Mouse (Mus musculus) telencephalon, adult 2 months (tissue): ENCODE results near the gene Mrnip.

Source experiments
- DNase-seq: peaks from one replicate; pipeline ENCODE4 v3.0.0-alpha.2; 2011; ENCODE audit warnings: low read depth, low spot score

Gene Mrnip

DNA sequence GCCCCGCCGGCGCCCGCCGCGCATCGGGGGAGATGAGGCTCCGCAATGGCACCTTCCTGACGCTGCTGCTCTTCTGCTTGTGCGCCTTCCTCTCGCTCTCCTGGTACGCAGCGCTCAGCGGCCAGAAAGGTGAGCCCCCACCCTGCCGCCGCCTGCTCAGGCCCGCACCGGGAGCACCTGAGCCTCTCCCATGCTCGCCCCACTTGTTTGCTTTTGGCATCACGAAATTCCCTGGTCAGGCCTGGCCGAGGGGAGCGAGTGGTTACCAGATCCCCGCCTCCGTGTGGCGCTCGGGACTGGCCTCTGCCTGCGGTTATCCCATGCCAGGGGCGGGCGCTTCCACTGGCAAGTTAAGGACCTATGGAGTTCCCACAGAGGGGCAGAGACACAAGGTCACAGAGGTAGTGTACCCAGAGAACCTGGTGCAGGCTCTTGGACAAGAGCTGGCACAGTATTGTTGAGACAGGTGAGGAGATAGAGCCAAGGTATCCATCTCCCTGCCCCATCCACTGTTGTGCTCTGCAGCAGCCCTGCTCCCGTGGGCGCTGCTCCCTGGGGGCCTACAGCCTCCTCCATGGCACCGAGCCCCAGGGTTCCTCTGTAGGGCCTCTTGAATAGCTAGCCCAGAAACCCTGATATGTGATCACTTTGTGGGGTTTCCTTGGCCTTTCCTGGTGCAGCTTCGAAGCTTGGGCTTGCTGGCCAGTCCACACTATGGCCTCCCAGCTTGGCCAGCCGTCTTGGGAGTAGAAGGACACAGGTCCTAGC, 51.6 kb downstream of the Mrnip start:
- DNase-seq, result no peak

DNA sequence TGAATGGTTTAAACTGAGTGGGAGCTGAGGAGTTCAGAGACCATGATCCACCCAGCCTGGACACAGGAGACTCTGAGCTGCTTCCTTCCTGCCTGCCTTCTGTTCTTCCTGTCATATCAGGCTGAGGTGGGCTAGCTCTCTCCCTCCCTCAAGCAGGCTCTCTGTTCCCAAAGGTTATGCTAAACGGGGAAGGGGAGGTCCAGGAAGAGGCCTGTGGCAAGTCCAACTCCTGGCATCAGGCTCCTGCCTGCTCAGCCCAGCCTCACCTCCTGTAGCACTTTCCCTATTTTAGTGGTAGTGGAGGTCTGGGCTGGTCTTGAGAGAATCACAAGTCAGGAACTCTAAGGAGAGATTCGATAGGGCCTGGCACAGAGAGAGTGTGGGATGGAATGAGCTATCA, 52.2 kb downstream of the Mrnip start:
- DNase-seq, result no peak

DNA sequence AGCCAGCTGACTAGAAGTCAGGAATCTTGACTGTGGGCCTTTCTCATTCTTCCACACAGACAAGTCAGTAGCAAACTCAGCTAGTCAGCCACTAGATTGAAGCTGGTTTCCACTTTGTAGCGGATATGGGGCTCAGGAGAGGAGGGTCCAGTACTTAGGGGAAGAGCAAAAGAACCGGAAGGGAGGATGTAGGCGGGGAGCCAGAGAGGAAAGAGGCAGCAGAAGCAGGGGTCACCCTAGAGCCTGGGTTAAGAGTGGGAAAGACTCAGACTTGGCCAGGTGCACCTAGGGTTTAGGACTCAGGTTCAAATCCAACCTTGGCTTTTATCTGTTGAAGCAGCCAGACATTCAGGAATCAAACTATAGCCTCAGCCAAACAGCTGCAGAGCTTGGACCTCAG, 53.0 kb downstream of the Mrnip start:
- no peak for DNase-seq

DNA sequence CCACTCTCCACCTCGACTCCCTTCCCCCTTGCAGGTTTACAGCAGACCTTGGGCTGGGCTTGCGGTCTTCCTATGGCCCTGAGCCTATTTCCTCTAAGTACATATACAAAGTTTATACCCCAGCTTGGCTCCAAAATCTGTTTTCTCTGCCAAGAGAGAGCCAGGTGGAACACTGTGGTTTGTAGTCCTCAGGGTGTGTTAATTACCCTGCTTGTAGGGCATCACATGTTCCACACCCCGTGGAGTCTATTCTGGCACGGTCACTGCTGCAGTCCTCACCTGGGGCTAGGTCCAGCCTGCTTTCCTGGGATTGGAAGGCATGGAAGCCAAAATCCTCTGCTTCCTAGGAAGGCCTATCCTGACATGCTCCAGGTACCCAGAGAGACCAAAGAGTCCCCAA, 53.5 kb downstream of the Mrnip start:
- no peak for DNase-seq

DNA sequence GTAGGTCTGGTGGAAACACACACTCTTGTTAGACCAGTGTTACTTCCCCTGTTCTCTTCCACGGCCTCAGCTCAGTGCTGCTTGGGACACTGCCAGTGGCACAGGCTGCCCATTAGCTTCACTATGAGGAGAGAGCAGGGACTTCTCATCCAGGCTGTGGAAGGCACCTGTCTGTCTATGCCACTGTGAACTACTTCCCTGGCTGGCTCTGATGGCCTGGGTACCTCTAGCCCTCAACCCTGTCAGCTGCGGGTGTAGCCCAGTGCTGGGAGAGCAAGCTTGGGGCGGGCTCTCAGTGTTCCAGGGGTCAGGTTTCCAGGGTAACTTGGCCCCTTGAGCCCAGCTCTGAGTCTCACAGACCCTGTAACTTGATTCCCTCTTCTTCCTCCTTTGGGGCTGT, 54.5 kb downstream of the Mrnip start:
- DNase-seq, result no peak

DNA sequence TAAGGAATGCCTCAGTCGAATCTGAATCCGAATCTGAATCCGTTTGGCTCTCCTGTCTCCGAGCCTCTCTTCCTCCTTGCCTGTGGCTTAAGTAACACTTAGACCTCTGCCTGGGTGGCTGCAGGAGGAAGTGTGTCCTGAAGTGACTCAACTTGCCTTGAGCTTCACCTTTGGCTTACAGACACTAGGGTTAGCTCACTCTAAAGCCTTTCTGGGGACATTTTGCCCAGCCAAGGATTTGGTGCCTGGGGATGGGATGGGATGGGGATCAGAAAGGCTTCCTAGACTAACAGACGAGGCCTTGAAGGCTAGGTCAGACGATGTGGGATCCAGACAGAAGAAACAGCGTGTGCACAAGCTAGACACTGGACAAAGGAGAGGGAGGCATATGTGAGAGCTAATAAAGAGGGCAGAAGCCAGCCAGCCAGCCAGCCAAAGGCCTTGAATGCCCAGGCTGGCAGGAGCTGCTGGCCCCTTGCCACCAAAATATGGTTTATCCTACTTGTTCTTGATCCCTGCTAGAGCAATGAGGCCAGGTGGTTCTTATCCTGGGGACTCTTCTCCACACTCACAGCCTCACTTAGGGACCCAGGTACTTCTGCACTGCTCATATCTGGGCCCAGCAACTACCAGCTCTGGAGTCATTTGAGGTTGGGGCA, 55.1 kb downstream of the Mrnip start:
- no peak for DNase-seq

DNA sequence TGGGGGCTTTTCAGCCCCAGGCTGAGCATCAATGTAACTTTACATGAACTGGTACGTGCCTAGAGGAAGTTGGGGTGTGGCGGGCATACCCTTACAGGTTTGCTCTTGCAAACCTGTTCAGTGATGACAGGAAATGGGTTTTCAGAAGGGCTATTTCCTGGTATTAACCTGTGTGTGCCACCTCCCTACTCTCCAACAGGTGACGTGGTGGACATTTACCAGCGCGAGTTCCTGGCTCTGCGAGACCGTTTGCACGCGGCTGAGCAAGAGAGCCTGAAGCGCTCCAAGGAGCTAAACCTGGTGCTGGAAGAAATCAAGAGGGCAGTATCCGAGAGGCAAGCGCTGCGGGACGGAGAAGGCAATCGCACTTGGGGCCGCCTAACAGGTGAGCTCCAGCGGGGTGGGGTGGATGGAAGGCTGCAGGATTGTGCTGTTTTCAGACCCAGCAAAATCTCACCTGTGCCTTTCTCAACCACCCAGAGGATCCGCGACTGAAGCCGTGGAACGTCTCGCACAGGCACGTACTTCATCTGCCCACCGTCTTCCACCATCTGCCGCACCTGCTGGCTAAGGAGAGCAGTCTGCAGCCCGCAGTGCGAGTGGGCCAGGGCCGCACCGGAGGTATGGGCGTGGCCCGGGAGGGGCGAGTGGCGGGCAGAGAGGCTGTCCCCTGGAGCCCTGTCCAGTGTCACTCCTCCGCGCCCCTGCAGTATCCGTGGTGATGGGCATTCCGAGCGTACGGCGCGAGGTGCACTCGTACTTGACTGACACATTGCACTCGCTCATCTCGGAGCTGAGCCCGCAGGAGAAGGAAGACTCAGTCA, 56.4 kb downstream of the Mrnip start:
- no peak for DNase-seq

DNA sequence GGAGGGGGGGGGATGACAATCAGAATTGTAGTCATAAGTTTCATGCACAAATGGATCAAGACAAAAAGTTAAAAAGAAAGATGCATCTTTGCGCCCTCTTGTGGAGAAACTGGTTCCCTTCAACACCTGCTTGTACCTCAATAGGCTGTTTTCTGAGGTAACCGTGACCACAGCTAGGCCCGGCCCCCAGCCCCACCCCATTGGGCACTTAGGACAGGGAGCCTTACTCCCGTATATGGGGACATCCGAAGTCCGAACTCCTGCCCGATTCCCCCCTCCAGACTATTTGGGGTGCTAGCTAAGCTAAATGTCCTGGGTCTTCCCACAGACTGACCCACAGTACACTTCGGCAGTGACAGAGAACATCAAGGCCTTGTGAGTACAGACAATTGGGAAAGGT, 57.2 kb downstream of the Mrnip start:
- DNase-seq, result peak; percentile 63

DNA sequence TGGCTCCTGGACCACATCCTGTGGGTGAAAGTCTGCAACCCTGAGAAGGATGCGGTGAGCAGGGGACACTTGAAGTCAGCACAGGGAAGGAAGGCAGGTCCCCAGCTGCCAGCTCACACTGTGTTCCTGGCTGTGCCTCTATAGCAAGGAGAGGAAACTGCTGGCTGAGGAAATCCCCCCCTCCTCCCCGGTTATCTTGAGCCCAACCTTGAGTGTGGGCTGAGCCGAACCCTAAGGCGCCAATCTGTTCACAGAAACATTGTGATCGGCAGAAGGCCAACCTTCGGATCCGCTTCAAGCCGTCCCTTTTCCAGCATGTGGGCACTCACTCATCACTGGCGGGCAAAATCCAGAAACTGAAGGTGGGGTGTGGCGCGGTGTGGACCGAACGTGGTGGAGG, 58.8 kb downstream of the Mrnip start:
- peak; percentile 55 for DNase-seq

DNA sequence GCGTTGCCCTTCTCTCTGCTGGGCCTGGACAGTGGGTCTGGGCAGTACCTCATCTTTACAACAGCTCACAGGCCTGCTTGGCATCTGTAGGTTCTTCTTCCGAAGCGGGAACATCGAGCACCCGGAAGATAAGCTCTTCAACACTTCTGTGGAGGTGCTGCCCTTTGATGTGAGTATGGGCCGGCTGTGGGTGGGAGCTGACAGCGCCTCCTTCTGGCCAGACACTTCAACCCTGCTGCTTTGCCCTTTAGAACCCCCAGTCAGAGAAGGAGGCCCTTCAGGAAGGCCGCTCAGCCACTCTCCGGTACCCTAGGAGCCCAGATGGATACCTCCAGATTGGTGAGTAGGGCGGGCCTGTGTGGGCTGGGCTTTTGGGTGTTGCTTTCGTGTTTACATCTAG, 59.7 kb downstream of the Mrnip start:
- no peak for DNase-seq

DNA sequence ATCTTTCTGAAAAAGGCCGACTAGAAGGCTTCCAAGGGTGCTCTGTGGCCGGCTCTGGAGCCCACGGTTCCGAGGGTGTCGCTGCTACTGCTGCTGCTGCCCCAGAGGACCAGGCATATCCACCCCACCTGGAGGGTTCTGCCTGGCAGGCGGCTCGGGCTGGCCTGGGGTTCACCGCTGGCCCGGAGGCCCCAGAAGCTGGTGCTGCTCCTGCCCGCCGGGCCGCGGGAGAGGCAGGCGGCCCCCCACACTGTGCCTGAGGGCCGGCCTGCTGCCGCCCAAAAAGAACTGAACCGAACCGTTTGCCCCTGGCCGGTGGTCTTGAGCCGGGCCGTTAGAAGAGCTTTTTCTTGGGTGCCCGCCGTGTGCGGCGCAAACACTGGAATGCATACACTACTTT, 60.4 kb downstream of the Mrnip start:
- DNase-seq, result no peak

DNA sequence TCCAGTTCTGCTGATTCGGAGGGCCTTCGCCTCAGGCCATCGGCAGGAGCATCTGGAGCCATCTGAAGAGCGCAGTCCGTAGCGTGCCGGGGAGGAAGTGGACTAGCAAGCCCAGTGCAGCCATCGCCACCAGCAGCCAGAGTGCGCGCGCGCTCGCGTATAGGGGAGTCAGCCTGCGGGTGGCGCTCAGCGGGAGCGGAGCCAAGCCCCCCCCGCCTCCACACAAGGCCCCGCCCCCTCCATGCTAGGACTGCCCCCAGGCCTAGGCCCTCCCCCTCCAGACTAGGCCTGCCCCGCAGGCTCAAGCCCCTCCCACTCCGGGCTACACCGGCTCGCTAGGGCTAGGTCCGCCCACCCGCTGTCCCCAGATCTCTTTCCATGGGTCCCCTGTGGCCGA, 62.3 kb downstream of the Mrnip start:
- DNase-seq, result peak; percentile 75

DNA sequence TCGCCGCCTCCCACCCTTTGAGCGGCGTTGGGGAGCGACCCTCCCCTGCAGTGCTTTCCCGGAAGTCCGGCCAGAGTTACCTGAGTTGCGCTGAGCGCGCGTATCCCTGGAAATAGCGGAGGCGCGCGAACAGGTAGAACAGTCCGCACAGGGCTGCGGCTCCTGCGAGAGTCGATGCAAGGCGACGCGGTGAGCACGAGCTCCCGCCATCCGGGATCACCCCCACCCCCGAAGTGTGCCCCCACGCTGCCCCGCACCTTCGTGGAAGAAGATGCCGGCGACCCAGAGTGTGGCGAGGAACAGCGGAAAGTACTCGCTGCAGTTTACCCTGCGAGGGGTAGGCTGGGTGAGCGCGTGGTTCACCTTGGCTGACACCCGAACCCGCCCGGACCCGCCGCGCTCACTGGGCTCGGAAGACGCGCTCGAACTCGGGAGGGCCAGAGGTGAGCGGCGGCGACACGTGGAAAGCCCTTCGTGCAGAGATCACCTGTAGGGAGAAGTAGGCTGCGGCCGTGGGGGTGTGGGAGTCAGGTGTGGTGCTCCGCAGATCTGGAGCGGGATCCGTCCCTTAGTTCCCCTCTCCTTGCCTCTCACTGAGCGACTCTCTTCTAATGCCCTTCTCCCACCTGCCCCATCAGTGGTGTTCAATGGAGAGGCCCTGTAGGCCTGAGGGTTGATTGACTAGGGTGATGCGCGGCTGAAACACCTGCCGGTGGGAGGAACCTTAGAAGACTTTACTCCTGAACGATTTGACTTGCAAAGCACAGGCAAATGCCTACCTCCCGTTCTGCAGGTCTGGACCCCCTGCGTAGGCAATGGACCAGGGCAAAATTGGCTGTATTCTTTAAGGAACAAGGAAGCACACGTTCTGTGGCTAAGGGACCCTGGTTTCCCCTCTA, 62.9 kb downstream of the Mrnip start:
- DNase-seq, result no peak

DNA sequence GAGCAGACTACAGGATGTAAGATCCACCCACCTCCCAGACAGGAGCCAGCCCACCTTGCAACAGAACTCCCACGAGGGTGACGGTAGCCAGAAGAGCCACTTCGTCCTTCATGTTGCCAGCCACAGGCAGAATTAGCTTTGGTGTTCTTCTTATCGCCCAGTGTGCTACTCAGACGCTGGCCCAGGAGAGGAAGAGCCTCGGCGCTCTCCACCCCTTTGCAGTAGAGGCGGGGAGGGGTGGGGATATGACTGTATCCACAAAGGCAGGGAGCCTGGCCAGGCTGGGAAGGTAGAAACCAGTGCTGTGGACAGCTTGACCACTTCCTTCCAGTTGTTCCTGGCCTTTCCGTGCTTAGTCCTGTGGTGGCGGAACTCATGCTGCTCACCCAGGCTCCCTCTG, 64.1 kb downstream of the Mrnip start, which contains the start of gene Ltc4s:
Gene Ltc4s, minus strand, starts transcription at position 293 of the 400 bp plus-strand sequence.
- no peak for DNase-seq

DNA sequence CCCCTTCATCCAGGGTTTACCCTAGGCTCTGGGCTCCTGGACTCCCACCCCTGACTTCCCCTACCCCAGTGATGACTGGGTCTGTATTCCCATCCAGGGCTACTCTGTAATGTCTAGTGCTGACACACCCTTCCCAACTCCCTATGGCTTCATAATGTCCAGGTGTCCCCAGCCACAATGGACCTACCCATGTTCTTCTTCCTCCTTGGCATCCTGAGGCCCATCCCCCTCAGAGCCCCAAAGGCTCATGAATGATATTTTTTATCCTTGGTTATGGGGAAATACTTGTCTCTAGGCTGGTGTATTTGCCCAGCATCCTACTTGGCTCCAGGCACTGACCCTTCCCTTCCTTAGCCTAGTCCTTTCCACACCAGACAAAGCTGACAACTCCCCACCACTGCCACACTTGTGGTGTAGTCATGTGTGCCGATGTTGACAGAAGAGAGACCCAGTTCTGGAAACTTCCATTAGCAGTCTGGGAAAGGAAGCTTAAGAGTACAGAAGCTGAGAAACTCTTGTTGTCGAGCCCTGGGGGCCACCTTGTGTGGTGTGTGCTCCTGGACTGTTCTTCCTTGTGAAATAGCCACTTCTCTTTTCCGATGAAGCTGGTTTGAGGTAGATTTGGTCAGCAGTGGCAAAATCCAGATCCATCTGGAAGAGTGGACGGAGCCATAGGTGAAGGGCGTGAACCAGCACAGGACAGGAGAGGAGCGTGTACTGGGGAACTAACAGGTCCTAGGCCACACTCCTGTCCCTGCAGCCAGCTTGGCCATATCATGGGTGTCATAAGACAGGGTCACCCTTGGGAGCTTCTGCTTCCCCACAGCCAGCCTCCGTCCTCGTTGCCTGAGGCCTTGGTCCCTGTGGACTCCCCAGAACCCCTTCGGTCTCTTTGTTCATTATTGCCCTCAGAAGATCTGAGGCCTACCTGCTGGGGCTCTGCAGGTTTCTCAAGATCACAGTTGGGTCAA, 64.9 kb downstream of the Mrnip start:
- DNase-seq, result no peak

DNA sequence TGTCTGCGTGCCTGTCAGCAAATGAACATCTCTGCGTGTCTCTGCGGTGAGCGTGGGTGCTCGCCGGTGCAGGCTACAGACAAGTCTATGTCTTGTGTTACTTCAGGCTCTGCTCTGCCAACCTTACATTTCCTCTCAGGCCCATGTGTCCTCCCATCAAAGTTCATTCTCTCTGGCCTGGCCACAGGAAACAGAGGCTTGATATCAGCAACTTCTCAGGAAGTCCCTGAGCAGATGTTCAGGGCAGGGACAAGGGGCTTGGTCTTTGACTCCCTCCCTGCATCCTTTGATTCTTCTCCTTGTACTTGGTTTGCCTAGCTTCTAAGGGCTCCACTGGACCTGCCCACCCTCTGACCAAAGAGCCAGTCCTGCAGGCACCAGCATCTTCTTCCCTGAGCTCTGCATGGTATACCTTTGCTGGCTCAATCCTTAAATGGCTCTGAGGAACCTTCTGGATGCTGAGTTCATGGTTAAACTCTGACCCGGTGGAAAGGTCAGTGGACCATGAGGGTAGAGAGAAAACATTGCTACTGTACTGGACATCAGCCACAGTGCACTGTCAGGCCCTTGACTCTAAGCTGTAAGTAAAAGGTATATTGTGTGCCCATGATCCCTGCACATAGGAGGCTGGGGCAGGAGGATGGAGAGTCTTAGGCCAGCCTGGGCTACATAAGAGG, 66.1 kb downstream of the Mrnip start:
- DNase-seq, result no peak

DNA sequence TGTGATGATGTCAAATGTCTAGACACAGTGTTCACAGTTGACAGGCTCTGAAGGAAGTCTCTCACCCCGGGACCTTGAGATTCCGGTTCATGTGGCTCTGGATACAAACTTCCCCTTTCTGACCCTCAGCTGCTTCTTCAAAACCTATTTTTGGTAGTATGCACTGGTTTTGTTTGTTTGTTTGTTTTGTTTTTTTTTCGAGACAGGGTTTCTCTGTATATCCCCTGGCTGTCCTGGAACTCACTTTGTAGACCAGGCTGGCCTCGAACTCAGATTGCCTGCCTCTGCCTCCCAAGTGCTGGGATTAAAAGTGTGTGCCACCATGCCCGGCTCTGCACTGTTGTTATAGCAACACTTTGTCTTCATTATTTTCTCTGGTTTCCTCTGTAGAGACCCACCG, 69.7 kb downstream of the Mrnip start:
- DNase-seq, result no peak

DNA sequence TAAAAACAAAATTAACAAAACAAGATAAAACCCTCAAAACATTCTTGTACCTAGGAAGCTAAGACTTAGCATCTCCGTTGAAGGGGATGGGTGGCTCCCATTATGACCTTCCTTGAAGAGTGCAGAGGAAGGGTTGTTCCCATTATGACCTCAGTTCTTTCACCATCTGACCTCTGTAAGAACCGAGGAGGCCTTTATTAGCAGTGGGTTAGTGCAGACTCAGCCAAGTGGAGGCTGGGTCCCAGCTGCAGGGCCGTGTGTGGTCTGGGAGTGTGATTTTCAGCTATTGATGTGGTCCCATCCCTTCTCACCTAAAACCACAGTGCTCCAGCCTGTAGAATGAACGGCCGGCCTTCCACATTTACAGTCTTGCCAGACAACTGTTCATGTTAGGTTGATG, 71.0 kb downstream of the Mrnip start:
- DNase-seq, result no peak

DNA sequence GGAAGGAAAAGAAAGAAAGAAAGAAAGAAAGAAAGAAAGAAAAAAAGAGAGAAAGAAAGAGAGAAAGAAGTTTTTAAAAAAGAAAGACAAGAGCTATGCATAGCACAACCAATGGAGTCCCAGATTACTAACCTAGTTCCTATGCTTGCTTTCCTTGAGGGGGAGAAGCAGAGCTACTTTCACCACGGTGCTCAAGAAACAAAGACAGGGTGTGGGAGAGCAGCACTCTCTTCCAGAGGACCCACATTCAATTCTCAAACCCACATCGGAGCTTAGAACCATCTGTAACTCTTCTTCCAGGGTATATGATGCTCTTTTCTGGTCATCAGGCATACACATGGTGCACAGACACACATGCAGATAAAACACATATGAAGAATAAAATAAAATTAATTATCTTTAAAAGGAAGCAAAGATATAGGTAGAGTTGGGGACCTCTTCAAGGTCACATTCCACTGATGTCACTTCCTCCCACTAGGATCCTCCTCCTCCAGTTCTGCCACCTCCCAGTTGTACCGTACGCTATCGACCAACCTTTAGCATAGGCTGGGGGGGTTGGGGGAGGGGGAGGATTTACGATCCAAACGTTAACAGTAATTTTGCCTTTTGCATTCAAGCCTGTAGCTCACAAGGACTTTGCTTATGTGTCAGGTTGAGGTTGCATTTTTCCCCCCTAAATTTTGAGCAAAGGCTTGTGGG, 74.4 kb downstream of the Mrnip start:
- no peak for DNase-seq
